Mouse (Mus musculus) gastrocnemius, postnatal 10 days (tissue): ENCODE measurements around the gene Gabarapl1. TPM values are rescaled to one million over a fixed set of nuclear protein-coding genes. Genes with fewer than 3 reads are reported as not detected.

Source experiments
- DNase-seq: peaks from one replicate; pipeline ENCODE4 v3.0.0; 2021; ENCODE audit warnings: mixed read lengths
- total RNA-seq, 2 experiments: library from RNA; stranded (reverse); gene quantifications; 2 replicates each; pipeline ENCODE4 v1.2.3; 2021

Gabarapl1 gene
- total RNA-seq, 2 experiments from 2014 or later: 30.3 to 32.8 TPM

- no peak for DNase-seq
Measured at GRCm38 (mm10) chr6:129534627-129535190, 1.7 kb downstream of the Gabarapl1 start.

GRCm38 (mm10) chr6:129535723-129536122 is 2.8 kb downstream of the Gabarapl1 start:
- no peak for DNase-seq

- no peak for DNase-seq
Measured at GRCm38 (mm10) chr6:129538555-129538954, 5.6 kb downstream of the Gabarapl1 start.

- DNase-seq: no peak
Measured at GRCm38 (mm10) chr6:129541931-129542330, 9.0 kb downstream of the Gabarapl1 start.

- DNase-seq: no peak
Measured at GRCm38 (mm10) chr6:129542540-129542939, 9.6 kb downstream of the Gabarapl1 start.

- peak; percentile 64 for DNase-seq
Measured at GRCm38 (mm10) chr6:129543709-129544606, 11.0 kb downstream of the Gabarapl1 start.

GRCm38 (mm10) chr6:129547277-129547676 is 14.3 kb downstream of the Gabarapl1 start:
- no peak for DNase-seq

GRCm38 (mm10) chr6:129548009-129548408 is 15.0 kb downstream of the Gabarapl1 start:
- no peak for DNase-seq

- no peak for DNase-seq
Measured at GRCm38 (mm10) chr6:129557298-129558023, 24.5 kb downstream of the Gabarapl1 start.

GRCm38 (mm10) chr6:129558946-129559640 is 26.1 kb downstream of the Gabarapl1 start:
- DNase-seq: peak; percentile 59

GRCm38 (mm10) chr6:129559641-129560027 is 26.7 kb downstream of the Gabarapl1 start:
- DNase-seq: no peak

- no peak for DNase-seq
Measured at GRCm38 (mm10) chr6:129565257-129565656, 32.3 kb downstream of the Gabarapl1 start.

- DNase-seq: no peak
Measured at GRCm38 (mm10) chr6:129575315-129575714, 42.4 kb downstream of the Gabarapl1 start.

GRCm38 (mm10) chr6:129577605-129578004 is 44.6 kb downstream of the Gabarapl1 start, which contains the start of gene Klre1:
Gene Klre1, plus strand, starts transcription at chr6:129577905.
- no peak for DNase-seq

GRCm38 (mm10) chr6:129581274-129581673 is 48.3 kb downstream of the Gabarapl1 start:
- no peak for DNase-seq

- no peak for DNase-seq
Measured at GRCm38 (mm10) chr6:129581896-129582295, 48.9 kb downstream of the Gabarapl1 start.

GRCm38 (mm10) chr6:129583014-129583413 is 50.1 kb downstream of the Gabarapl1 start:
- no peak for DNase-seq

GRCm38 (mm10) chr6:129591508-129591907 is 58.5 kb downstream of the Gabarapl1 start, which contains the start of gene Klrd1:
Gene Klrd1, plus strand, starts transcription at chr6:129591782.
- no peak for DNase-seq
